Mouse (Mus musculus) layer of hippocampus, adult 9-10 months (tissue): ENCODE results near the gene Hopx.
"Not testable (repeated sequence)": the region's sequence is repeated elsewhere in the genome, so short reads cannot be mapped to it uniquely, and the experiment has no call there.

Experiments
- DNase-seq: peaks from one replicate; pipeline ENCODE4 v3.0.0; 2022; ENCODE audit warnings: low spot score

The Hopx gene

GRCm38 (mm10) chr5:77100691-77101090, 14.2 kb downstream of the Hopx start:
- DNase-seq: no peak

DNA sequence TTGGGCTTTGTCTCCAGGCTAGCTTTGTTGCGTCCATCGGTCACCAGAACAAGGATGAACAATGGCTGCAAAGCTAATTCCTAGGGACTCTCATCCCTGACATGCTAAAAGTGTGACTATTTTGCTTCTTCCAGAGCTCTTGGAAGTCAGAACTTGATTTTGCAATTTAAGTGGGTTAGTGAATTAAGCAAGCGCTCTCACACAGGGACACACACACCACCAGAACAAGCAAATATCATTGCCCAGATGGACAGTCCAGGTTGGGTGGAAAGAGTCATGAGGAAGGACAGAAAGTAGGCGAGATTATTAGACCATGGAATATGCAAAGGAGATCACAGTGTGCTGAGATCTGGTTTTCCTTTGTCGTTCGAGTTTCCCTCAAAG, 14.9 kb downstream of the Hopx start:
- no peak for DNase-seq

DNA sequence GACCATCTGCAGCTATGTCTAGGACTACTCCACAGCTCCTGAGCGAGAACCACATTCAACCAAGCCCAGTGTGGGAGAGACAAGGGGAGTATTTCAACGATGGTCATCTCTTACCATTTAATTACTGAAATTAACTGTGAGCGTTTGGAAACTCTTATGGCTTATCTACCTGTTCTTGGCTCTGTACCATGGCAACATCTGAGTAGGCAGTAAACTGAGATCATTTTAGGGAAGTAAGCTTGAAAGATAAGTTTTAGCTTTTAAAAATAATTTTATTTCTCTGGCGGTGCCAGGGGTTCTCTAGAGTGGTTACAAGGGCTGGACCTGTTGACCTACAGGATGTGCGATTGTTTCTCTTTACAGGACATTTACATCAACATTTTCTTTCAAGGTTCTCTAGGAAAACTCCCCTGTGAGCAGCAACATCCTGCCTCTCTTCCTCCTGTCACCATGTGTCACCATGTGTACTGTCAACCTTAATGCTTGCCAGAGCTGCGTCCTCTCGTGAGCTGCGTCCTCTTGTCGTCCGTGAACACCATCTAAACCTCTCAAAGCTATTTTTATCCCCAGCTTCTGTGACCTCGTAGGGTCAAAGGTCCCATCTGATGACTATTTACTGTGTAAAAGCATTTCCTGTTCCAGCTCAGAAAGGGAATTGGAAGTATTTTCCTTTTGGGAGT, 15.5 kb downstream of the Hopx start:
- no peak for DNase-seq

GRCm38 (mm10) chr5:77098874-77099273, 16.0 kb downstream of the Hopx start:
- no peak for DNase-seq

GRCm38 (mm10) chr5:77097686-77098085, 17.2 kb downstream of the Hopx start:
- DNase-seq: no peak

GRCm38 (mm10) chr5:77096194-77096593, 18.7 kb downstream of the Hopx start:
- DNase-seq: not testable (repeated sequence)

DNA sequence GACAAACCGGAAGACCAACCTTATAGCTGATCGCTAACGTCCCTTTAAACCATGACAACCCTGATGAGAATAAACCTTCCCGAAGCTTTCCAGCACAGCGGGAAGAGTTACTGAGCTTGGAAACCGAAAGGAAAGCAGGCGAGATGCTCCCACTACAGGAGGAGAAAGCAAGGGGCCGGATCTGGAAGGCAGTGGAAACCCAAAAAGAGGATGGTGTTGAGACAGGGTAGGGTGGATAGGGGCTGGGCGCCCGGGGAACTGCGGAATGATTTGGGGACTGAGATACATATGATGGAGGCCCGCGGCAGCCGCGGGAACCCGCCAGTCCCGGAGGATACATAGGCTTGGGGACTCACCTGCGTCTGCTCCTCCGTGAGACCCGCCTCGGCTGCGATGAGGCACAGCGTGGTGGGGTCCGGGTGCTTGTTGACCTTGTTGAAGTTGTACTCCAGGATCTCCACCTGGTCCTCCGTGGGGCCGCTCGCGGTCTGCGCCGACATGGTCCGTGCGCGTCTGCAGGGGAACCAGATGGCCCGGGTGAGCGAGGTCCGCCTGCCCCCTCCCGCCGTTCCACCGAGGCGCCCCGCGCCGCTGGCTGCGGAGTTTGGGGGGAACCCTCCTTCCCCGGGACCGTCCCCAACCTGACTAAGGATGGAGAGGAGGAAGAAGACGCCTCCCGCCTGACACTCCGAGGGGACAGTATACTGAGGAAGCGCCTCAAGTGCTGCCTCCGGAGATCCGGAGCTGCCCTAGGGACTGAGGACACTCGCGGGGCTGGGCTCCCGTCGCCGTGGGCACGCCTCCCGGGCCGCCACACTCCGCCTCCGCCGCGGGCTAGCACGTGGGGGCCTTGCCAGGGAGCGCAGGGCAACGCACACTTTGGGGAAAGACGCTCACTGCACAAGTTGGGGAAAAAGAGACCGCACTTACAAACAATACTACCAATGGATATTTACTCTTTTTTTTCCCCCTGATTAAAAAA, 20.1 kb downstream of the Hopx start:
- DNase-seq: no peak

DNA sequence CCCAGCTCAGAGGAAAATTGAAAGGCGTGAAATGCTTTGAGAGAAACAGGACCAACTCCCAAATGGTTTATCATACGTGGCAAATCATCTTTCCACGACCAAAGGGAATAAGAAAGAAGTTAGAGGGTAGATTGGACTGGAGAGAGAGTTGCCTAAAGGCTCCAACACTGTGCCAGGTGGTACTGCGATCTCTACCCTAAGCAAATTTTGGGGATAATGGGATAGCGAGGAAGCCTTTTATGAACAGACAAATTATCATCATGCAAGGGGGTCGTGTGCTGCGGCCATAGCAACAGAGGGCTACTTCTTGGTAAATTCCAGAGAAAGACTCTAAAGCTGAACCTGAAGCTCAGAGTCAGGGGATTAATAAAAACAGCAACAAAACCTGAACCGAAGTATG, 21.0 kb downstream of the Hopx start:
- no peak for DNase-seq

GRCm38 (mm10) chr5:77092531-77092930, 22.4 kb downstream of the Hopx start:
- no peak for DNase-seq

GRCm38 (mm10) chr5:77091923-77092322, 23.0 kb downstream of the Hopx start:
- DNase-seq: no peak

DNA sequence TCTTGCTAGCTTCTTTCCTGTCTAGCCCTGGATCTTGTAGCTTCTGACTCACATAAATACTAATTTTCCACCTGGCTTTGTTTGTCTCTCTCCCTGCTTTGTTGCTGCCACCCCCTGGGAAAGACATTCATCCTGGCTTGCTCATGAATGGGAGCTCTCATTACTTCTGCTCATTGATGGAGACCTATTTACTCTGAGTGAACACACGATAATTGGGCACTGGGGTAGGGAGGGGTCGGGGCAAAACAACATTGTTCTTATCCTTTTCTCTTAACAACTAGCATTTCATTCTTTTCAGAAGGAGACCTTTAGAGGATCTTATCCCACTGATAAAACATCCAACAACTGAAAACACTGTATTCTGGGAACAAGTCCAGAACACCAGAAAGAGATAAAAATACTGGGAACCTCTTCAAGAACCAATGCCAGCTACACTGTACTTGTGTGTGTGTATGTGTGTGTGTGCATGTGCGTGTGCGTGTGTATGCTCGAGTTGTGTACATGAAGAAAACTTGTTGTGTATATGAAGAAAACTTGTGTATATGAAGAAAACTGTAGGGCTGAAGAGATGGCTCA, 24.3 kb downstream of the Hopx start:
- DNase-seq: no peak

DNA sequence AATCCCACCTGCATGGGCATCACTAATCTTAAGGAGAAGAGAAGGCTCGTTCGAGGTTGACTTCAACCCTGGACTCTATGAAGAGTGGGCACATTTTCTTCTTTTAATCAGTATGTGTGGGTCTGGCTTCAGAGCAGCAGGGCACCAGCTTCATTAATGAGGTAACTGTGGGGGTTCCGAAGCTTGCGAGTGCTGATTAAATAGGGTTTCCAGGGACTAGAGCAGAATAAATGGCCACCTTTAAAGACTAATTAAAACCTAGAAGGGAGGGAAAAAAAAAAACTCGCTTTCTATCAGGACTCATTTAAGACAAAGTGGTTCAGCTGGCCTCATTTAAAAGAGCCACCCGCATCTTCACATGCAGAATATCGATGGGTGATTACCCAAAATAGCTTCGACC, 25.0 kb downstream of the Hopx start:
- no peak for DNase-seq

GRCm38 (mm10) chr5:77089294-77089693, 25.6 kb downstream of the Hopx start:
- DNase-seq: no peak

DNA sequence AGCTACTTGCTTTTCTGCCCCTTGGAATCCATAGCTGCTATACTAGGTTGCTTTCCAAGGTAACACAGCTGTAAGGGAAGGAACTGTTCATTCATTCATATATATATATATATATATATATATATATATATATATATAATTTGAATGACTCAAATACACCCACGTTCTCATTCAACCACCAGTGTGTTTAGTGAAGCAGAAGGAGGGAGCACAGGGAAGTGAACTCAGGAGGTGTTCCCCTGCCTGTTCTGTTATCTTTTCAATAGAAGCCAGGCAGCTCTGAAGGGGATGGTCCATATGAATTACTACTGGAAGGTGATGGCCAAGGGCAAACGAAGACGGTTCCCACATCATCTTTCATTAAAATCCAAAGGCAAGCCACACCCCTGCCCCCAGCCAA, 27.8 kb downstream of the Hopx start:
- no peak for DNase-seq

DNA sequence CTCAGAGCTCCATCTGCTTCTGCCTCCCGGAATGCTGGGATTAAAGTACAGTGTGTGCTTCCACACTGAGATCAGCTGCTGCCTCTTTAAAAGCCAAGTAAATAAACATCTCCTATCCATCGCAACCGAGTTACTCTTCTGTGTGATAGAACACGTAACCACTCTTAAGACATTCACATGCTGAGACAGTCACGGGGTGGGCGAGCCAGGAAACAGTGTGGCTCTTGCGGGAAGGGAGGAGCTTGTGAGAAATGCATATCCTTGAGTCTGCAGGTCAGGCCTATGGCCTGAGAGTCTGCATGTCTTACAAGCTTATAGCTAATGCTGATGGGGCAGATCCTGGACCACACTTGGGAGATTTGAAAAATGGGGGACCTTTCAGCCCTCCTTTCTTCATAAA, 28.4 kb downstream of the Hopx start:
- no peak for DNase-seq

DNA sequence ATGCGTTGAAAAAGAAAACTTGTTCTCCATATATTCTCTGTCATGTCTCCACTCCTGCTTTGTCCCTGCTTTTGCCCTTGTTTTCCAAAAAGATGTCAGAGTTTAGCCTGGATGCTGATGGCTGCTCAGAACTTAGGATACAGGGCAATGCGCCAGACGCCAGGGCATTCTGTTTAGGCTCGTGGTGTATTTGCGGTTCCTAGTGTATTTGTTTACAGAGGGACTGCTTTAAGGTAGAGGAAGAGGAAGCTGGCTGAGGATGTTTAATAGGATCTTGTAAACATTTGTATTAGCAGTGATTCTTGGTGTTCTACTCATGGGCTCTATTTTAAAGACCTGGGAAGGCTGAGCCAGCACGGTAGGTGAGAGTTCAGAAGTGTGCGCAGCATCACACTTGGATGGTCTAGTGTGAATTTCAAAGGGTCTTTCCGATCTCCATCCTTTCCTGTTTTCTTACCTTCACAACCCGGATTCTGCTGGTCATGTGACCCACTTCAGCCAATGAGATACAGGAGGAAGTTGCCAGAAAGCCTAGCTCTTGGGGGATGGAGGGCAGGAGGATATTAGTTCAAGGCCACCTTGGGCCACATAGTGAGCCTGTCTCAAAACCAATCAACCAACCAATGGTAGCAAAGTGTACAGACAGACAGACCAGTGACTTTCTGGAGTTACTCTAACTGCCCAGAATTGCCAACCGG, 29.0 kb downstream of the Hopx start:
- no peak for DNase-seq

DNA sequence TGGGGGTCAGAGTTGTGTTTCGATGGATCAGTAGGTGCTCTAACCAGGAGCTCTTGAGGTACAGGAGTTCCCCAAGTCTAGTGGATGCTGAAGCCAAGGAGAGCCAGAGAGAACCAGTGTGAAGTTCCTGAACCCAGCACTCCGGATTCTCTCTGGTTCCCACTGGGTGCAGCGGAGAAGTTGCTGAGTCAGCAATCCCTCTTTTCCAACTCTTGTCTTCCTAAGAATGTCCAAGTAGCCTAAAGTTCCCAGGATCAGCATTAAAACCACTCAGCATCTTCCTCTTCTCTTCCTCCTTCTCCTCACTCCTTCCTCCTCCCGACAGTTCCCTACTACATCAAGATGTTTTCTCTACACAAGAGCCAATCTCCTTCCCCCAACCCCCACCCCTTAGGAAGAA, 30.5 kb downstream of the Hopx start:
- DNase-seq: no peak

- no peak for DNase-seq
These were observed 32.2 kb downstream of the Hopx start for GRCm38 (mm10) chr5:77082735-77083134.

GRCm38 (mm10) chr5:77080761-77081160, 34.2 kb downstream of the Hopx start:
- DNase-seq: no peak

DNA sequence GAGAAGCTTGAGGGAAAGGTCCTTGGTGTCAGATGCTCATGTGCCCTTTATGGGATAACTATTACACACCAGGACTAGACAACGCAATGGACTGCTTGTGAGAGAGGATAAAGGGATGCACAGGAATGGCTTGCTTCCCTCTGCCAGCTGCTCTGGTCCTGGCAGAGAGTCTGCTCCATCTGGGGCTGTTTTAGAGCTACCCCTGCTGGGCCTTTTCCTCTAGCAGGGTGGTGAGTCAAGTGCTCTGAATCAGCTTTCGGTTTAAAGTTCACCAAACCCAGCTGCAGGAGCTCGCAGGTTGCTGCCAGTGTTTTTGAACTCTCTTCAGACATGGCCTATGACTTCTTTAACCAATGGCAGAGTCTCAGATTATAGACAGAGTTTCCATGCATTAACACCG, 39.0 kb downstream of the Hopx start:
- no peak for DNase-seq

- DNase-seq: no peak
These were observed 40.0 kb downstream of the Hopx start for GRCm38 (mm10) chr5:77074914-77075313.

DNA sequence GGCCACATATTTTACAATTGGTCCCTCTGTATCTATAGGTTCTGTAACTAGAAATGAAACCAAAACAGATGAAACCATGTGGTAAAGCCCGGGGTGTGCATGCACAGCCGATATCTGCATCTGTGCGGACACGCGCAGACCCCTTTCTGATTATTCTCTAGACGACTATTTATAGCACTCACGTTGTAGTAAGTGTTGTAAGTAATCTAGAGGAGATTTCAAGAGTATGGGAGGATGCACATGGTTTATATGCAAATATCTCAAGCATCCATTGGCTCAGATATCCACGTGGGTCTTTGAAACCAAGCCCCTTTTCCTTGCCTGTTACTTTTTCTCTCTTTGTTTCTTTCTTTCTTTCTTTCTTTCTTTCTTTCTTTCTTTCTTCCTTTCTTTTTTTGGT, 41.1 kb downstream of the Hopx start:
- no peak for DNase-seq
